Mouse (Mus musculus) midbrain, embryonic 13.5 days (tissue): ENCODE results near the gene Phf14. TPM values are rescaled to one million over a fixed set of nuclear protein-coding genes. Genes with fewer than 3 reads are reported as not detected.

Experiments
- ATAC-seq: fragments of 200-750 bp; cut with Nextera tagmentation; 2 replicates; pipeline ENCODE4 v1.8.0; 2017; ENCODE audit warnings: mild to moderate bottlenecking, moderate TSS enrichment, moderate library complexity
- H3K27ac ChIP-seq: fragments of 300-500 bp; sonication (generic); 2 replicates; pipeline ENCODE4 v1.5.1; 2015; ENCODE audit warnings: inconsistent platforms, mild to moderate bottlenecking, moderate library complexity
- H3K27me3 ChIP-seq: fragments of 300-500 bp; sonication (generic); 2 replicates; pipeline ENCODE4 v1.6.1; 2015; ENCODE audit warnings: mild to moderate bottlenecking, inconsistent platforms
- H3K36me3 ChIP-seq: fragments of 300-500 bp; sonication (generic); 2 replicates; pipeline ENCODE4 v1.6.1; 2015; ENCODE audit warnings: mild to moderate bottlenecking, inconsistent platforms
- H3K4me1 ChIP-seq: fragments of 300-500 bp; sonication (generic); replicated peaks from 2 replicates; pipeline ENCODE4 v1.6.1; 2015; ENCODE audit warnings: inconsistent platforms
- H3K4me2 ChIP-seq: fragments of 300-500 bp; sonication (generic); replicated peaks from 2 replicates; pipeline ENCODE4 v1.6.1; 2015; ENCODE audit warnings: moderate library complexity, mild to moderate bottlenecking, inconsistent platforms
- H3K4me3 ChIP-seq: fragments of 300-500 bp; sonication (generic); replicated peaks from 2 replicates; pipeline ENCODE4 v1.5.1; 2015; ENCODE audit warnings: mild to moderate bottlenecking, inconsistent platforms
- H3K9ac ChIP-seq: fragments of 300-500 bp; sonication (generic); replicated peaks from 2 replicates; pipeline ENCODE4 v1.6.1; 2015; ENCODE audit warnings: mild to moderate bottlenecking, inconsistent platforms
- H3K9me3 ChIP-seq: fragments of 300-500 bp; sonication (generic); 2 replicates; pipeline ENCODE4 v1.6.1; 2016; ENCODE audit warnings: mild to moderate bottlenecking, inconsistent platforms
- WGBS: fragments of 180-500 bp; shearing (Covaris S2); methylation state at CpG from one replicate; pipeline ENCODE4 v1.1.7; 2015; 5-methylcytosine and 5-hydroxymethylcytosine counted together
- polyA plus RNA-seq: library from polyadenylated mRNA; unstranded; fragments of >200 nt; fragmentation: Nextera tagmentation; extraction: Ambion mirVana; gene quantifications from 2 replicates; pipeline ENCODE4 v1.2.1, GENCODE M21; 2015

Phf14 gene
- polyA plus RNA-seq, 1 experiment from 2014 or later: 103 TPM

DNA sequence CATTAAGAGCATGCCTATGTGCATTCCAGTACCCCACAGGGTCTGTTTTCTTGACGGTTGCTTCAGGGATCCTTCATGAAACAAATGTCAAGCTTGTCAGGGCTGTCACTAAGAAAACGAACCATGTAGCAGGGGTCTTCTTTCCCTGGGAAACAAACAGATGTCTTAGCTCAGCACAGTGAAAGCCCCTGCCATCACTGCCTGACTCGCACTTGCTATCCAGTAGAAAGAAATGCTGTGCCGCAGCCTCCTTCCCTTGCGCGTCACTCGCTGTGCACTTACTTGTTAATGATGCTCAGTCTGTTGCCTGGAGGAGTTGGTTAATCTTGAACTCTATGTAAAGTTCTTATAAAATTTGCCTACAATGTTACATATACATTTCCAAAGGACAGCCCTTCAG, 169.7 kb downstream of the Phf14 start:
- Histone ChIP-seq H3K4me2 (no peak overlapping the region), H3K27me3 (no peaks in the 10 kb centered on the region), H3K9ac (no peak overlapping the region), H3K4me1 (0 out of 2 replicates have a peak, but pooled peaks cover 2% of the 10 kb centered on the region), H3K4me3 (no peak overlapping the region), H3K36me3 (peaks cover 8% of the 10 kb centered on the region), H3K27ac (peak overlapping the region; percentile 1; the same call in 1 of the 2 replicates), H3K9me3 (no peaks in the 10 kb centered on the region)
- 76% methylated on average over 7 of the region's 7 CpGs for WGBS
- no peak for ATAC-seq

DNA sequence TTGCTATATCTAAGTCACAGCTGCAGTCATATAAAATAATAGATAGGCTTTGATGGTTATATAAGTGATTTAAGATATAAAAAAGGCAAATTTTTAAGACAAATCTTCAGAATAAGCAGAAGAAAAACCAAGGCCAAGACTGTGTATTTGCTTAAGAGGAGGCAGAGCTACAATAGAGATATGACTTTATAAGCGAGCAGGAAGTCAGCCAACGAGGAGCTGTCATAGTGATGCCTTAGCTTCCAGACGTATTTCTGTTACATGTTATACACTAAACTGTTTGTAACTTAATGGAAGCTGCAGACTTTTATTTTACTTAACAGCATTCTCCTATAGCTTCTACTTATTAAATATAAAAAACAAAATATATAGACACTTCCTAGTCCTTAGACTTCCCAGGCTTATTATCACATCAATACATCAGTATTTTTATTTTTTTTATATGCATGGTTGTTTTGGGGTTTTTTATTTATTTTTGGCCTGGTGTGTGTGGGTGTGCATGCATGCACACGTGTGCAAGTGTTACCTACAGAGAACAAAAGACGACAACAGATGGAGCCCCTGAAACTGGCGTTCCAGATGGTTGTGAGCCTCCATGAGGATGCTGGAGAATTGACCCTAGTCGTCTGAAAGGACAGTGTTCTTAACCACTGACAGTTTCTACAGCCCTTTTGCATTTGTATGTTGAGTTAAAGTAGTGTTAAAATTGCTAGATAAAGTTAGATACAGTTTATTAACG, 170.4 kb downstream of the Phf14 start:
- no peak overlapping the region for H3K27ac ChIP-seq
- WGBS: 77% methylated on average over 8 of the region's 8 CpGs
- no peak overlapping the region for H3K4me3 ChIP-seq
- H3K9ac ChIP-seq: no peak overlapping the region
- no peaks in the 10 kb centered on the region for H3K9me3 ChIP-seq
- H3K4me2 ChIP-seq: no peak overlapping the region
- H3K4me1 ChIP-seq: 0 out of 2 replicates have a peak, but pooled peaks cover 2% of the 10 kb centered on the region
- peaks cover 11% of the 10 kb centered on the region for H3K36me3 ChIP-seq
- ATAC-seq: no peak
- H3K27me3 ChIP-seq: no peaks in the 10 kb centered on the region

DNA sequence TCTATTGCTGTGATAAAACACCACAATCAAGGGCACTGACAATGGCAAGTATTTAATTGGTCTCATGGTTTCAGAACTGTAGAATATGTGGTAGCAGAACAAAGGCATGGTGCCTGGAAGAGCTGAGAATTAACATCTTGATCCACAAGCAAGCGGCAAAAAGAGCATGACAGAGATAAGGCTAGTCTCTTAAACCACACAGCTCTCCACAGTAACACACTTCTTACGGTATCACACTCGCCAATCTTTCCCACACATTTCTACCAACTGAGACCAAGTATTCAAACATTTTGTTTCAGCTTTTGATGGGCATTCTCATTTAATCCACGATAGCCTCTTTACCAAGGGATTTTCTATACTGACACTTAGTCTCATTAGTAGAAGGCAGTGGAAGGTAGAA, 171.7 kb downstream of the Phf14 start:
- Histone ChIP-seq H3K27me3 (no peaks in the 10 kb centered on the region), H3K9ac (no peak overlapping the region), H3K27ac (no peak overlapping the region), H3K9me3 (no peaks in the 10 kb centered on the region), H3K36me3 (peaks cover 21% of the 10 kb centered on the region), H3K4me1 (0 out of 2 replicates have a peak, but pooled peaks cover 2% of the 10 kb centered on the region), H3K4me3 (no peak overlapping the region), H3K4me2 (no peak overlapping the region)
- no peak for ATAC-seq
- WGBS: 89% methylated on average over 4 of the region's 4 CpGs

DNA sequence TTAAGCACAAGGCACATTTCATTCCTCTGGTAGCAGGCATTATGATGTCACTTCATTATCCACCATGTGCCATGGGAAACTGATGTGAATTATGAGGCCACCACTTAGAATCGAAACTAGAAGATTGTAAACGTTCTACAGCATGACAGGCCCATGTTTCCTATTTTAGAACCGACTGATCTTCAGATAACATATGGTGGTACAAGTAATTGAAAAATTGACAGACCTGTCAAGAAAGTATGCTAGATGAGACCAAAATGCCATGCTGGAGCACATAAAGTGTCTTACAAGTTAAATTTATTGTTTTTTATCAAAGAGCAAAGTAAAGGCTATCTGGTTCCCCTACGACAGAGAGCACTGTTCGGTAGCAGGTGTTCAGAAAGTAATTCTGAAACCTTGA, 172.8 kb downstream of the Phf14 start:
- H3K9ac ChIP-seq: no peak overlapping the region
- 86% methylated on average over 5 of the region's 5 CpGs for WGBS
- H3K9me3 ChIP-seq: no peaks in the 10 kb centered on the region
- no peak overlapping the region for H3K4me3 ChIP-seq
- peaks cover 21% of the 10 kb centered on the region for H3K36me3 ChIP-seq
- ATAC-seq: no peak
- no peak overlapping the region for H3K4me2 ChIP-seq
- no peaks in the 10 kb centered on the region for H3K27me3 ChIP-seq
- H3K27ac ChIP-seq: no peak overlapping the region
- 0 out of 2 replicates have a peak, but pooled peaks cover 2% of the 10 kb centered on the region for H3K4me1 ChIP-seq

DNA sequence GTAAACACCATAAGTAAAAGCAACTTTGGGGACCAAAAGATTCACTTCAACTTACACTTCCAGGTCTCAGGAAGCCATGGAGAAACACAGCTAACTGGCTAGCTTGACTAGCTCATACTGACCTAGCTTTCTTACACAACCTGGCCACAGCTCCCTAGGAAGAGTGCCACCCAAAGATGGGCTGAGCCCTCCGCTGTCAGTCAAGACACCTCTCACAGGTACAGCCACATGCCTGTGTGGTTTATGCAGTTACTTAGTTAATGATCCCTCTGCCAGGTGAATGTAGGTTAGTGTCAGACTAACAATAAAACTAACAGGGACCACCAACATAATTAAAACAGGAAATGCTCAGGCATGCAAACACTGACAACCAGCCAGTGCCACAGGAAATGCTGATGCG, 174.1 kb downstream of the Phf14 start:
- Histone ChIP-seq H3K9me3 (no peaks in the 10 kb centered on the region), H3K4me1 (0 out of 2 replicates have a peak, but pooled peaks cover 2% of the 10 kb centered on the region), H3K9ac (no peak overlapping the region), H3K4me3 (no peak overlapping the region), H3K27ac (no peak overlapping the region), H3K36me3 (peaks cover 21% of the 10 kb centered on the region), H3K4me2 (no peak overlapping the region), H3K27me3 (no peaks in the 10 kb centered on the region)
- 91% methylated on average over 2 of the region's 2 CpGs for WGBS
- no peak for ATAC-seq

DNA sequence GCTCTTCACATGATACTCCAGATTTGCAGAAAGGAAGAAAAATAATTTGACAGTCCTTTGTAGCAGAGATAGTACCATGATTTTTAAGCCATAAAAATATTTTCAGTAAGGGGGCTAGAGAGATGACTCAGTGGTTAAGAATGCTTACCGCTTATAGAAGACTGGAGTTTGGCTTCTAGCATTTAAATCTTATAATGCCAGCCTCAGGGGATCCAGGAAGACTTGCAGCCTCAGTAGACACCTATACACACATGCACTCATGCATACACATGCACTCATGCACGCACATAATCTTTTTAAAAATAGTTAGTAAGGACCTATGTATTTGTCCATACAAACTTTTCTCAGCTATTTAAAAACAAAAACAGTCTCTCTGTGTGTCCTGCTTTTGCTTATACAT, 174.5 kb downstream of the Phf14 start:
- Histone ChIP-seq H3K9me3 (no peaks in the 10 kb centered on the region), H3K27me3 (no peaks in the 10 kb centered on the region), H3K4me2 (no peak overlapping the region), H3K9ac (no peak overlapping the region), H3K4me1 (0 out of 2 replicates have a peak, but pooled peaks cover 2% of the 10 kb centered on the region), H3K4me3 (no peak overlapping the region), H3K36me3 (peaks cover 21% of the 10 kb centered on the region), H3K27ac (no peak overlapping the region)
- WGBS: 86% methylated on average over 2 of the region's 2 CpGs
- no peak for ATAC-seq

DNA sequence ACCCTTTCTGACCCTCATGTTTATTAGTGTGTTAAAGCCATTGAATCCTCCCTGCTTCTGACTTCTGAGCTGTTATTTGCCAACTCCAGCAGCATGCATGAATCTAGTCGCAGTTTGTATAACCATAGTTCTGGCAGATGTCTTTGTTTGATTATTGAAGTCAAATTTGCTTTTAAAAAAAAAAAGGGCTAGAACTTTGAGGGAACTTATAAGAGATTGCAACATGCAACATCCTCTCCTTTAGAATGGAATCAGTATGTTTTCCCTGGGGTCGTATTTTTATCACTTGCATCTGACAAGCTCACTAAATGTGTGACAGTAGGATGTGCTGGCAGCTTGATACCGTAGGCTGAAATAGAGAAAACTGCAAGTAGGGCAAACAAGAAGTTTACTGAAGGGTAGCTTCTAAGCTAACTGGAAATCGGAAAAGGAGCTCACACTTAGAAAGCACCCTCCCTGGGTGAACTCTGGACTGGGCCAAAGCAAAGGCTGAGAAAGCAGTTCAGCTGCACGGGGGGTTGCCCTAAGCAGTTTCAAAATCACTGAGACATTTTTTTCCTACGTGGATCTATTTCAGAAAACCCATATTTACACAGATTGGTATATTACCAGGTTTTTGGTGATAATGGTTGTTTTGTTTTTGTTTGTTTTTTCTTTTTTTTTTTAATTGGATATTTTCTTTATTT, 175.1 kb downstream of the Phf14 start:
- 85% methylated on average over 6 of the region's 6 CpGs for WGBS

DNA sequence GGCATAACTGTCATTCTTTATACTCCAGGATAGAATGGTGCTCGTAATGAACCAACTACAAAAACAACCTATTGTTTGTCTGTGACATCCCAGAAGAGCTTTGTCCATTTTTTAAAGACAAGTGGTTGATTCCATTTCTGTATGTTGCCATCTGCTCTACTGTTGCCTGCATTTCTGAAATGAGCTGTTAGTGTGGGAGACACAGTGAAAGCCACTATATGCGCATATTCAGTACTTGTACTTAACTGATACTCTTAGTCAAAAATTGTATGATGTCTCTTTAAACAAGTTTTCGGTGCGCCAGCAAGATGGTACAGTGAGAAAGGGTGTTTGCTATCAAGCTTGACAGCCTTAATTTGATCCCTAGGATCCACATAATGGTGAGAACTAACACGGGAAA, 177.1 kb downstream of the Phf14 start:
- Histone ChIP-seq H3K36me3 (peaks cover 21% of the 10 kb centered on the region), H3K27ac (no peak overlapping the region), H3K4me2 (no peak overlapping the region), H3K27me3 (no peaks in the 10 kb centered on the region), H3K4me3 (no peak overlapping the region), H3K4me1 (peaks cover 3% of the 10 kb centered on the region), H3K9ac (no peak overlapping the region), H3K9me3 (no peaks in the 10 kb centered on the region)
- WGBS: 88% methylated on average over 5 of the region's 5 CpGs
- no peak for ATAC-seq

More for the DNA sequence above, 175.1 kb downstream of the Phf14 start:
- Histone ChIP-seq H3K4me1 (0 out of 2 replicates have a peak, but pooled peaks cover 2% of the 10 kb centered on the region), H3K36me3 (peaks cover 21% of the 10 kb centered on the region), H3K27me3 (no peaks in the 10 kb centered on the region), H3K9ac (no peak overlapping the region), H3K27ac (no peak overlapping the region), H3K4me2 (no peak overlapping the region), H3K9me3 (no peaks in the 10 kb centered on the region), H3K4me3 (no peak overlapping the region)
- no peak for ATAC-seq

DNA sequence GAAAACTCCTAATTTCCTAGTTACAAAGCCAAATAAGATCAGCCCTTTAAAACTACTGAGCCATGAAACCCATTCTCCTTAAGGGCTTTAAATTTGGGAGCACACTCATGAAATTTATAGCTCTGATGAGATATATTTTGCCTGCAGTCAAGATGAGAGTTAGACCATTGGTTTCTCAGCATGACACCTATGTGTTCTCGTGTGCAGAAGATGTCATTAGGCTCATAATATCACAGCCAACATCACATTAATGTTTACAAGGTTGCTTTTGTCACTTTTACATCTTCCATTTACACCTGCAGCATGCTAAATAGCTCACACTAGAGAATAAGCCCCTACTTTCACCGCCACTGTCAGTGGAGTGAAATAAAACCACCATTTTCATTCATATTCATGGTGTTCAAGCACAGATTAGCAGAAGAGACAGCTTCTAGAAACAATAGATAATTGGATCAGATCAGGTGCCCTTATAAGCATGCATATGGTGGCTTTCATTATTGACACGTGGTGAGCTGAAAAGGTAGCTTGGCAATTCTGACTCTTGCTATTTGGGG, 181.9 kb downstream of the Phf14 start:
- no peak overlapping the region for H3K4me3 ChIP-seq
- no peak overlapping the region for H3K9ac ChIP-seq
- H3K4me1 ChIP-seq: peaks cover 6% of the 10 kb centered on the region
- H3K9me3 ChIP-seq: no peaks in the 10 kb centered on the region
- H3K27me3 ChIP-seq: no peaks in the 10 kb centered on the region
- peak; percentile 65 for ATAC-seq
- peak overlapping the region; percentile 46 for H3K27ac ChIP-seq
- no peak overlapping the region for H3K4me2 ChIP-seq
- H3K36me3 ChIP-seq: no peaks in the 10 kb centered on the region
- 33% methylated on average over 3 of the region's 3 CpGs for WGBS

DNA sequence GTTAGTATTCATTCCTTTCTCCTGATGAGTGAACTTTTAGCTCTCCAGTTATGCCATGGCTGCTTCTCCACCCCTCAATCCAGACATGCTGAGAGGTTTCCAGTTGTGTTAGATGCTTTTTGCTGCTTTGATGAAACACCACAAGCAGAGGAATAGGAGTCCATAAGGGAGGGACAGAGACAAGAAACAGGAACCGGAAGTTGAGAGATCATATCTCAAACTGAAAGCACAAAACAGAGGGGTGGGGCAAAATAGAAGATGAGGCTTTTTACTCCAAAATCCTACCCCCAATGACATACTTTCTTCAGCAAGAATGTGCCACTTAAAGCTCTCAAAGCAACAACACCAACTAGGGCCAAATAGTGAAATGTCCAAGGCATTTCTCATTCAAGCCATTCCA, 188.1 kb downstream of the Phf14 start:
- Histone ChIP-seq H3K4me2 (no peak overlapping the region), H3K27me3 (no peaks in the 10 kb centered on the region), H3K36me3 (no peaks in the 10 kb centered on the region), H3K9ac (no peak overlapping the region), H3K4me1 (no peaks in the 10 kb centered on the region), H3K27ac (no peak overlapping the region), H3K4me3 (no peak overlapping the region), H3K9me3 (no peaks in the 10 kb centered on the region)
- ATAC-seq: no peak
- WGBS: 97% methylated on average over 1 of the region's 1 CpGs

DNA sequence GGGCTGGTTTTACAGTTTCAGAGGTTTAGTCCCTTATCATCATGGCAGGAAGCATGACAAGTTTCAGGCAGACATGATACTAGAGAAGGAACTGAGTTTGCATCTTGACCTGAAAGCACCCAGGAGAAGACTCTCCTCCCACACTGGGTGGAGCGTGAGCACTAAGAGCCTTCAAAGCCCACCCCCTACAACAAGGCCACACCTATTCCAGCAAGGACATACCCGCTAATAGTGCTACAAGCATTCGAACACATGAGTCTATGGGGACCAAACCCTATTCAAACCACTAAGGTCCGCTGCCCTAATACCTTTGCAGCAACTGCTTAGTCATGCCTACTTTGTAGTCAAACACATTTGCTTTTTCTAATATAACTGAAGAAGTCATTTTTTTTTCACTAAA, 189.5 kb downstream of the Phf14 start:
- peak overlapping the region; percentile 30 for H3K4me2 ChIP-seq
- no peaks in the 10 kb centered on the region for H3K27me3 ChIP-seq
- ATAC-seq: peak; percentile 60; the same call in 1 of the 2 replicates
- H3K4me3 ChIP-seq: no peak overlapping the region
- no peaks in the 10 kb centered on the region for H3K4me1 ChIP-seq
- no peak overlapping the region for H3K27ac ChIP-seq
- H3K9ac ChIP-seq: no peak overlapping the region
- no peaks in the 10 kb centered on the region for H3K9me3 ChIP-seq
- H3K36me3 ChIP-seq: no peaks in the 10 kb centered on the region
- WGBS: 44% methylated on average over 4 of the region's 4 CpGs

DNA sequence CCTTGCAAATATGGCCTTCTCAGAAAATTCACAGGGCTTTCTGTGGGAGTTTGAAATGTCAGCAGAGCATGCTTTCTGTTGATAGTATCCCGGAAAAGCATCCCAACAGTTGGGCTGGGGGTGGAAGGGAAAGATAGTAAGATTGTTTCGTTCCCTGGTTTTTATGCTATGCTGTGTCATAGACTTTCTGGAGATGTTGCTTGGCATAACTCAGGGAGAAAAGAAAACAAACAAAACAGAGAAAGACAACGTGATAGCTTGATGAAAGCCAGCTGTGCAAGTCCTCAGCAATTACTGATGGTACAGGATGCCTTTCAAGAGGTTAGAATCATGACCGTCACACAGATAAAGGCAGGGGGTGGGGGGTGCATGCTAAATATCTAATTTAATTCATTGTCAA, 197.5 kb downstream of the Phf14 start:
- no peak overlapping the region for H3K4me2 ChIP-seq
- 74% methylated on average over 4 of the region's 4 CpGs for WGBS
- H3K9ac ChIP-seq: no peak overlapping the region
- H3K4me1 ChIP-seq: no peaks in the 10 kb centered on the region
- no peak overlapping the region for H3K27ac ChIP-seq
- H3K36me3 ChIP-seq: no peaks in the 10 kb centered on the region
- H3K4me3 ChIP-seq: no peak overlapping the region
- ATAC-seq: no peak
- no peaks in the 10 kb centered on the region for H3K9me3 ChIP-seq
- no peaks in the 10 kb centered on the region for H3K27me3 ChIP-seq
